Mouse (Mus musculus) gastrocnemius, postnatal 25 days (tissue): Measurements from ENCODE around the gene Dpf3. TPM values are rescaled to one million over a fixed set of nuclear protein-coding genes. Genes with fewer than 3 reads are reported as not detected.

Experiments used
- DNase-seq: peaks from one replicate; pipeline ENCODE4 v3.0.0; 2022
- total RNA-seq, 2 experiments: library from RNA; stranded (reverse); gene quantifications; 1 replicate in 1 of 2; 2 replicates in 1 of 2; pipeline ENCODE4 v1.2.3; 2021

Dpf3 gene
- total RNA-seq, 2 experiments from 2014 or later = 17.9 to 22.5 TPM

DNA sequence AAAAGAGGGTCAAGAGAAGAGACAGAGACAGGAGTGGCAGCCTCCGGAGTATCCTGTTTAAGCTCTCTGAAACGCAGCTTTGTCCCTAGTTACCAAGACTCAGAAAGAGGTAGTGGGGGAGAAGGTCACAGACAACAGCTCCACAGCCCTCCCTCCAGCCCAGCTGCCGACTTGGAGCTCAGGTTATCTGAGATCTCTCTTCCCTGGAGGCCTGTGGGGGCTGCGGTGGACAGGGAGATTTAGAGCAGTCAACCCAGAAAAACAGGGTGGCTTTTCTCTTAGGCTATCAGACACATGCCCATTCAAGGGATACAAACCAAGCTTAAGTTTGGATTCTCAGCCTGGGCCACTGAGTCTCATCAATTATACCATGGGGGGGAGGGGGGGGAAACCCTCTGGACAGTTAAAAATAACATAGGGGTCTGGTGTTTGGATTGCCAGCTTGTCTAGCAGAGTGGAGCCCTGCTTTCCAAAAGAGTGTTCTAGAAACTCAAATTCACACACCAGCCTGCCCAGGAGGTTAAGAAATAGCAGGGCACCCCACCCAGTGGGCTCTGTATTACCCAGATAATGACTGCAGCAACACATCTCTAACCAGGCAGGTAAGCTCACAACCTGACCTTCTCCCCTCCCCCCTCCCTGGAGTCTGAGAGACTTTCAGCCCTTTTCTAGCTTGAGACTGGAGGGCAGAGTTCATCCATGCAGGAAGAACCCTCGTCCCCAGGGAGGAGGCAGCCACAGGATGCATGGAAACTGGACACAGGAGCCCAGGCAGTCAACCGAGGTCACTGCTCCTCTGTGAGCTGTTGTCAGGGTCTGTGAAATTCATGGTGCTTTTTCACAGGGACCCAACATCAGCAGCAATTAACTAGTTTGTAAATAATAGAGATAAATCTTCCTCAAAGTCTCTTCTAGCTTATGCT lies 20.7 kb downstream of the Dpf3 start:
- DNase-seq = no peak

DNA sequence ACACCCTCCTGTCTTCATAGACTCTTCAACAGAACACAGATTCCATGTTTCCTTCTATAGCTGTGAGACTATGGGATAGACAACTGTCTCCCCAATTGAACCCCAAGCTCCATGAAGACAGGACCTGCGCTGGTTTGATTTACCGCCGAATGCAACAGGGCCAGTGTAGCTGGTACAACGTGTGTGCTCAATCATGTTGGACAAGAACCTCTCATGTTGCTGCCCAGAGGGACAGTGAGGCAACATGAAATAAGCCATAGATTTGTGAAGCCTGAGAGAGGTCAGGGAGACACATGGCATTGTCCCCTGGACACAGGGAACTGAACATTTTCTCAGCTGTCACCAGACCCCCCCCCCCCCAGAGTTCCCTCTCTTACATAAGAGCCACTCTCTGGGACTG lies 21.5 kb downstream of the Dpf3 start:
- no peak for DNase-seq

DNA sequence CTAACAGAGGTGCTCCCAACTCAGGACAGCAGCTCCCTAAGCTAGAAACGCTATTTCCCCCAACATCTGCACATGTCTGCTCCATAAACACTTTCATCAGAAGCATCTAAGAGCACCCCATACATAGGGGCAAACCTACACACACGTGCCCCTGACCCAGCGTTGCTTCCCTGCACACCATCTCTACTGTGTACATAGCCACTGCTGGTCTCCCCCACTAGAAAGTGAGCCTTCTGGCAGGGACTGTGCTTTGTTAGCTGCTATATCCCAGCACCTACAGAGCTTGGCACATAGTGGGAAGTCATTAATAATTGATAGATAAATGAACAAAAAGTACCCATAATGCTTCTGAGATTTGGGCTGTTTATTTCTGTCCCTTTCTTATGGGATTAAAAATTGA lies 27.2 kb downstream of the Dpf3 start:
- no peak for DNase-seq

DNA sequence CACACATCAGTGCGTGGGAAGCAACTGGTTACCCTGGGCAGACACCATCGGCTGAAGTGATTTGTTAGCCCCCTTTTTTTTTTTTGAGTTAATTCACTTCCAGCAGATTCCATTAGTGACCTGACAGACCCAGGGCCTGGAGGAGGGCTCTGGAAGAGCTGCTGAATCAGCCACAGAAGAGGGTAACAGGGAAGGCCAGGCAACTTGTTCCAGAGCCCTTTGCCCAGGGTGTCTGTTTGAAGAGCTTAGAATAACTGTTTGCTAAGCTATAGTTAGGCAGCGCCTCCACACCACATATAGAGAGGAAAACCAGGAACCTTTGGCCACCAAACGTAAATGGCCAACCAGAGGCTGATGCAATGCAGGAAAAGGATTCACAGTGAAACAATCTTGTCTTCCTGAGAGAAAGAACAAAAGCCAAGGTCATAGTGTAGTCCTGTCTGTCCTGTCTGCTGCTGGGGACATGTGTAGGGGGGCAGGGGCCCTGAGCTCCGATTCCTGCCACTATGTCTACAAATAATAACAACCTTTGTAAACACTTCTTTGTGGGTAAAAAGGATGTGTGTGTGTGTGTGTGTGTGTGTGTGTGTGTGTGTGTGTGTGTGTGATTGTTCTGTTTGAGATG lies 32.7 kb downstream of the Dpf3 start:
- DNase-seq = no peak

DNA sequence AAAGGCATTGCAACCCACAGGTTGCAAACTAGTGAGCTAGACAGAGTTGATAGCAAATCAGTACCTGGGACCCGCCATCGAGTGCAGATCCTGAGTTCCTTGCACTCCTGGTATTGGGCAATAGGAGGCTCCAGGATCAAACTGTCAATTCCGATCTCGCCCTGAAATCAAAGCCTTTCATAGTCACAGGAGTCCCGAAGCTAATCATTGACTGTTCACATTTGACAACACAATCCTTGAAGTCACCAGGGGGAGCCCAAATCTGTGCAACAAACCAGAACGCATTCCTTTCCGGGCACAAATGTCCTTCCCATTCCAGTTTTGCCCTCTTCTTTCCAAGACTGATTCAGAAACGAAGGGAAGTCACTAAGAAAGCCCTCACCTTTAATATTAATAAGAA lies 35.7 kb downstream of the Dpf3 start:
- DNase-seq = no peak

DNA sequence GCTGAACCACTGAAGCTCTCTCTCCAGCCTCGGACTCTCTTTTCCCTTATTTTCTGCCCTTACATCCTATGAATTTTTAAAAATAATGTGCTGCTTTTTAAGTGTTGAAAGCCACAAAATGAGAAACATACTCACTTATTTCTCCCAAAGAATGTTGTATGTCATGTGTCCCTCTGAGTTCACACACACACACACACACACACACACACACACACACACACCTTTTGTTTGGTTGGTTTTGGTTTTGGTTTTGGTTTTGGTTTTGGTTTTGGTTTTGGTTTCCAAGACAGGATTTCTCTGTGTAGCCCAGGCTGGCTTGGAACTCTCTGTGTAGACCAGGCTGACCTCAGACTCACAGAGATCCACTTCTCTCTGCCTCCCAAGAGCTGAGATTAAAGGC lies 37.0 kb downstream of the Dpf3 start:
- no peak for DNase-seq

DNA sequence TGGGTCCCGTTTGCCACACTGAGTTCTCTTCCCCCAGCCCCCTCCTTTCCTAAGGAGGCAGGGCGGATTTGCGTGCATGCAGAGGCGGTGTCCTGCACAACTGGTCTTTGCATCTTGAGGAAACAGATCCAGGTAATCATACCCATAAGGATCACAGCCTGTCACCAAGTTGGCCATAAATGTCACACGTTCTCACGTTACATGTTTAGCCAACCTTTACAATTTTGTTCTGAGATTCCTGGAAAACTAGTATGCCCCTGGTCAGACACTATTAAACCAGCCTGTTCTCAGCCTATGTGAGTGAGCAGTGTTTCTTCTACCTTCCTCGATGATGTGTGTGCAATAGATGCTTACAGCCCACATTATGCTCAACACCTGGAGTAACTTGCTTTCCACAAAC lies 38.3 kb downstream of the Dpf3 start:
- DNase-seq = no peak

DNA sequence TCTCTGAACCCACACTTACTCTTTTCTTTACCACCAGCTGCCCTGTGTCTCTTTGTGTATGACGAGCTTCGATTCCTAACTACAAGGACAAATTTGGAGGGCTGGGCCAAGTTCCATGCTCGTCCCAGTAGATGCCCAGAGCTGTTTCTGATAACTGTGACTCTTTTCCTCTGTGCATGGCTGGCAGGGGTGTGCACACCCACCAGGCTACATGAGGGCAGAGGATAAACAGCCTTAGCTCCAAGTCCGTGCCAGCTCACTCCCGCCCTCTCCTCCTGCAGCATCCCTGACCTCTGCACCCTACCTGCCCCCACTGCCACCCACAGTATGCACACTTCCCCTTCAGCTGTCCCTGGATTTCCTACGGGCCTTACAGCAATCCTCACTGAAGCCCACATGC lies 41.9 kb downstream of the Dpf3 start:
- DNase-seq = no peak

DNA sequence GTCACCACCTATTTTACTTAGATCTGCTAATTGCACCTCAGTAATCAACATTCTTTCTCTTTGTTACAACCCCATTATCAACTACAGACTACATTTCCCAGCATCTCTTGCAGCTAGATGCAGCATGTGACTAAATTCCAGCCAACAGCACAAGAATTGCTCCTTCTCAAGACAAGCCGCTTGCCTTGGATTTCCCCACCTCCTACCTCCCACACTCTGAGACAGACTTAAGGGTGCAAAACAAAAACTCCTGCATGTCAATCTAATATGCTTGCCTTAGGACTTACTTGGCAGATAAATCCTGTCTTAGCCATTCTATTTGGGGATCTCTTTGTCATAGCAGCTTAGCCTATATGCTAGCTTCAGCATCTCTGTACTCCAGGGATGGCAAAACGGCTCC lies 43.1 kb downstream of the Dpf3 start:
- no peak for DNase-seq

DNA sequence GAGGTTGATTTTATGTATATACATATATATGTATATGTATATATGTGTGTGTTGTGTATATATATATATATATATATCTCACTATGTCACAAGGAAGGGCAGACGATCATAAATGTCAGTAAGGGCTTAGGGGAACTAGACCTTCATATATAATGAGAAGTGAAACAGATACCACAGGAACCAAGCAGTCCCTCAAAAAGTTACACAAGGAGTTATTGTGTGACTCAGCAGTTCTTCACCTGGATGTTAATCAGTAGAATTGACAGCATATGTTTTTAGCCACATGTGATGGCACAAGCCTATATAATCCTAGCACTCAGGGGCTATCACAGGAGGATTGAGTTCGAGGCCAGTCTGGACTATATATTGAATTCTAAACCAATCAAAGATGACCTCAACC lies 49.5 kb downstream of the Dpf3 start:
- no peak for DNase-seq

DNA sequence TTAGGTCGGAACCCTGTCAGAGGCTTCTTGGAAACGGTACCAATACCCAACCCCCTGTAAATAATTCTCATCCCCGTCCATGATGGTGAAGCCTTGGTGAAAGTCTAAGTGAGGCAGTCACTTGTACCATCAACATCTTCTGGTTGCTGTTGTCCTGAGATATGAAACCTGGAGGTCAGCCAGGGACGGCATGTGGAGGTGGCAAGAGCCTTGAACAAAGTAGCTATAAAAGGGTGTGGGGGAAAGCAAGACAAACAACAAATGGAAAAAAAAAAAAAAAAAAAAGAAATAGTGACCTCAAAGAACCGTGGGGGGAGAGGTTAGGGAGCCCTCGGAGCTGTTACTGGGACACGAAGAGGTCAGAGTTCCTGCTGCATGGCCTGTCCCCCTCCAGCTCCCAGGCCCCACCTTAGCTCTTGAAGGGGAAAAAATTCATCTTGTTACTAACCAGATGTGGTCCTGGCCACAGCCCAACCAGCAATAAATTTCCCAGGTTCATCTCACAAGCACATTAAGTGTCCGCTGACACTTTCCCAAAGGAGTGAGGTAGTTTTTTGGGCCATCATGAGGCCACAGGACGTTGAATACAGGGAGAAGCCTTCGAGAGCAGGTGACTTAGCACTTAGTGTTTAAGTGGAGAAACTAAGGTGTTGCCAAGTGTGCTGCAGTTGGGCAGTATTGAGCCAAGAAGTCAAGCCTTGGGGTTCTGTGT lies 53.4 kb downstream of the Dpf3 start:
- no peak for DNase-seq

DNA sequence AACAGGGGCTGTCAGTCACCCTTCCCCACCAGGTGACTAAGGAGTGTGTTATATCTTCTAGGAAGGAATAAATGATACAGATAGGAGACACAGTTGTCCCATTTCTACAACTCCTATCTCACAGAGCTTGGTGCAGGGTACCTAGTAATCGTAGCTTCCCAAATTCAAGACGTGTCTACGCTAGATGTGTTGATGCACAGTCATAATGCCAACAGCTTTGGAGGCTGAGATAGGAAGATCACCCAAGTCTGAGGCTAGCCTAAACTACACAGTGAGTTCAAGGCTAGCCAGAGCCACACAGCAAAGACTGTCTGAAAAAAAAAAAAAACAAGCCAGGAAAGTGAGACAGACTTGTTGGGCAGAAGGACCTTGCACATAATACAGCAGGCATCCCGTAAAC lies 54.1 kb downstream of the Dpf3 start:
- DNase-seq = no peak

DNA sequence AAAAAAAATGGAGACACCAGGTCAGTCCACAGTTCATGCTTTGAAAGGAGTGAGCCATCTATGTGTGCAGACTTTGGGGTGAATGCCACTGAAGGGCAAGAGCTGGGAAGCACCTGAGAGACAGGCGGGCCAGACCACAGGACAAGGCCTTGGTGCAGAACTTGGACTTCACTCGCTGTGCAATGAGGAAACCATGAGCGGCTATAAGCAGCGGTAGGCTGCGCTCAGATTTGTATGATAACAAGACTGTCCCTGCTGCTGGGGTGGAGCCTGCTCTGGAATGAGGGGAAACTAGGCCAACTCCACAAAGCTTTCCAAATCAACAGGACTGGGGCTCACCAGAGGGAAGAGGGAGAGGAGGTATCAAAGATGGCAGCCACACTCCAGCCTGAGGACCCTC lies 57.3 kb downstream of the Dpf3 start:
- no peak for DNase-seq

DNA sequence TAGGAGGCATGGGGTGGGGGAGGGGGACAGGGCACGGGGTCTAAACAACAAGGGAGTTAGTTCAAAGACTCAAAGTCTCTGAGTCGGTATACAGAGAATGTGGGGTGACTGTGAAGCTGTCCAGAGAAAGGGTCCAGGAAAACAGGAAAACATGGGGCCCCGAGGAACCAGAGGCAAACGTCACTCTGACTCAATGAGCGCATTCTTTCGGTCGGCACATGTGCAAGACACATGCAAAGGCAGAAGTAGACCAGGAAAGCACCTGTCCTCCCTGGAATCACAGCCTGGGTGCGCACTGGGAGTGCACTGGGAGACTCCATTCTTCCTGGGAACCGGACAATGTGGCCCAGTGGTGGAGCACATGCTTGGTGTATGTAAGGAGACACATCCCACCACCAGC lies 59.5 kb downstream of the Dpf3 start:
- no peak for DNase-seq

DNA sequence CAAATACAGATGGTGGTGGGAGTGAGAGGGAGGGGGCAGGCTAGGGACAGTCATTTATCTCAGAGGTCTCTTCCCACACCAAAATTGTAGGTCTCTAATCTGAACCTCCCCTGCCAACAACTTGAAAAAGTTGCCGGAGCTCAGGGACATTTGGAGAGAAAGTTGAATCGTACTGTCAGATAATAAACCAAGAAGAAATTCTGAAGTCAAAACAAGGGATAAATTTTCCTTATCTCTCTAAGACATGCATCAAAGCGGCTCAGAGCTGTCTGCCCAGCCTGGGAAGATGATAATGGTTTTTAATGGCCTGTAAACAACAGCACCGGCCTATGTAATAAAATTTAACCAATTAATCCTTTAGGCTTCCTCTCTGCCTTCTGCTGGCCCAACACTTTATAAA lies 59.9 kb downstream of the Dpf3 start:
- no peak for DNase-seq

DNA sequence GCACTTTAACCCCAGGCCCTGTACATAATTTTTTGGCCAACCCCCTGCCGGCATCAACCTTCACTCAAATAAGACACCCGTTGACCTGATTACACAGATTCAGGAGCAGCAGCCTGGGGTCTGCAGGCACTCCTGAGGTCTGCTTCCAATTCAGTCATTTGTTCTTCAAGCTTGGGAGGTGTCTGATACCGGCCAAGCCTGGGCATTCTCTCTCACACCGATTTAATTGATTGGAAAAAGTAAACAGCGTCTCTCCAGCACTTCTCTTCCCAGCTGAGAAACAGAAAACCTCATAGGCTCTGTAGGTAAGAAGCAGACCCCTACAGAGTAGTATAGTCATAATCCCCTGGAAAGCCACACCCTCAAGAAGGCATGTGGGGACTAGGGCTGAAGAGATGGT lies 61.2 kb downstream of the Dpf3 start:
- DNase-seq = no peak

DNA sequence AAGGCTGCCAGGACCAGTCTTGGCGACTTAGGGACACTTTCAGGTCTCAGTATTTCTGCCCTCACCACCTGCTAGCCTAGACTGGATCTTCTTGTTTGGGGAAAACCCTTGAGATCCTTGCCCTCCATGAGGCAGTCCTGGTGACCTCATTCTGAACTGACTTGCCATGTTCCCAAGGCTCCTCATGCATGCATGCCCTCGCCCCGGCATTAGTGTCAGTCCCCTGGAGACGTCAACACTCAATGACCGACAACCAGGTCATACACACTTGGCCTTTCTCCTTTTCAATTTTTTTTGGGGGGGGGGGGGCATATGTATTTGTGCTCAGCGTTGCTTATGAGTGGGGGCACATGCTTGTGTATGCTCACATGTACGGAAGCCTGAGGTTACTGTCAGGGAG lies 61.8 kb downstream of the Dpf3 start:
- DNase-seq = no peak

DNA sequence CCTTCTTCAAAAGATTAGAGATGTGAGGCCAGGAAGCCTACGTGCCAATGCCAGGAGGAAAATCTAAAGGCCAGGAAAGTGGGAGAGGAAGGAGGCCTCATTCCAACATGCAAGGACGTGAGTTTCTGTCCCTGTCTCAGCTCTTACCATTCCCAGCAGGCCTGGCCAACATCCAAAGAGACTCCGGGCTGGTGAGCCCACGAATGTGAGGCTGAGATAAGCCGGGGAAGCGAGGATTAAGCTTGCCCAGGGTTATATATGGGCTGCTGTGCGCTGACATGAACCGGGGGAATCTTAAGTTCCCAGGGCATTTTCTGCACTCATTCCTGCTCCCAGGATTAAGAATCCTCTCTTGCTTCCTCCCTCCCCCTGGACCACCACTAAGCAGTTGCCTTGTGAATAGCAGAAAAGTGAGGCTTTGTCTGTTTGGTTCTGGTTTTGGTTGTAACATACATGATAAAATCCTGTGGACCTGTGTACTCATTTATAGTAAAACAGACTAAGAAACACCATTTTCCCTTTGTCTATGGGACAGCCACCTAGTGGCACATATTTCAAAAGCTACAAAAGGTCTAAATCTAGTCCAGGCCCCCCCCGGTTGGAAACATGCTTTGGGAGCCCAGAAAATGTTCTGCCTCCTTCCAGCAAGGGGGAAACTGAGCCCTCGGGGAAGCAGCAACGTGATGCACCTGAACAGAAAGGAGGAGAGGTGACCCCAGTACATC lies 62.6 kb downstream of the Dpf3 start:
- DNase-seq = no peak

DNA sequence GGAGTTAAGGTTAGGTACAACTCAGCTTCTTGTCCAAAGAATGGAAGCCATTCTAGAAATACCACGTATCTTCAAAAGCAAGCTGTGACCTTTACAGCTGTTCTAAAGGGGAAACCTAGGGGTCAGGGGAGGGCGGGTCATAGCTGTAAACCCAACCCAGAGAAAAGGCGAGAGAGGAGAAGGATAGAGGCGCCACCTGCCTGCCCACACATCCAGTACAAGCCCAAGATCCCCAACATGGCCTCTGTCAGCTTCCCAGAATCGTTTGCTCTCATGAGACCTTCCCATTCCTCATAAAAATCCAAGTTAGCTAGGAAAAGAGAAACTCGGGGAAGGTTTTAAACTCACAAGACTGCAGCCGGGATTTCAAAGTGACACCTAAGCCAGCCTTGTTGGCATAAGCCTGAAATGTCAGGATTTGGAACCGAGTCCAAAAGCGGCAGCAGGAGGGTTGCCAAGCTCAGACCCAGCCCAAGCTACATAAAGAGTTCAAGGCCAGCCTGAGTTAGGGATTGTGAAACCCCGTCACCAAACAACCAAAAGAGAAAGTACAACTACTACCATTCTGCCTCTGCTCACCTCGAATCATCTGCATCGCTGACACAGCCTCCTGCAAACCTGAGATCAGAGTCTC lies 63.3 kb downstream of the Dpf3 start:
- DNase-seq = no peak

DNA sequence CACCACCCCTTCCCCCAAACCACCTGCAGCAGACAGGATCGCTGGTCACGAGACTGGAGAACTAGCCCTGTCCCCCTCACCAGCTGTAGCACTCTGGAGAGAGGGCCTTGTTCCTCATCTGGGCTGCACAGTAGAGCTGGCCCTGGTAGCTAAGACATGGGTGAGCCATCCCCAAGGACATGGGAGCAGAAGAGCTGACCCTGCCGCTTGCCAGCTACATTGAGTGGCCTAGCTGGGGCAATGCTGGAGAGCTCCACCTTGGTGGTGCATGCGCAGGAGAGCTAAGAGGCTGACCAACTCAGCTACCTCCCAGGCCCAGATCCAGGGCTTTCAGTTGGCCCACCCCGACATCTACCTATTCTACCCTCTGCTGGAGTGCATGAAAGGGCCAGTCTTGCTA lies 67.2 kb downstream of the Dpf3 start:
- DNase-seq = no peak

DNA sequence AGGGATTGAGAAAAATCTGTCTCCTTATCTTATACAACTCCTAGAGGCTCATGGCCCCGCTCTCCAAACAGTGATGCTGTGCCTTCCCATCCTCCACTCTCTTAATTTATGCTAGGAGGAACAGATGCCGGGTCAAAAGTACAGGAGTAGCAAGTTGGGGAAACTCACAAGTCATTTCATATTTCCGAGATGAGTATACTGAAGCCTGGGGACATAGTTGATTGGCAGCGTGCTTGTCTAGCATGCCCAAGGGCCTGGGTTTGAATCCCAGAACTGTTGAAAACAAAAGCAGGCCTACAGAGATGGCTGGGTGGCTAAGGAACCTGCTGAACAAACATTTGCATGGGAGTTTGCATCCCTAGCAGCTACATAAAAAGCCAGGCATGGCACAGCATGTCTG lies 72.3 kb downstream of the Dpf3 start:
- DNase-seq = no peak

DNA sequence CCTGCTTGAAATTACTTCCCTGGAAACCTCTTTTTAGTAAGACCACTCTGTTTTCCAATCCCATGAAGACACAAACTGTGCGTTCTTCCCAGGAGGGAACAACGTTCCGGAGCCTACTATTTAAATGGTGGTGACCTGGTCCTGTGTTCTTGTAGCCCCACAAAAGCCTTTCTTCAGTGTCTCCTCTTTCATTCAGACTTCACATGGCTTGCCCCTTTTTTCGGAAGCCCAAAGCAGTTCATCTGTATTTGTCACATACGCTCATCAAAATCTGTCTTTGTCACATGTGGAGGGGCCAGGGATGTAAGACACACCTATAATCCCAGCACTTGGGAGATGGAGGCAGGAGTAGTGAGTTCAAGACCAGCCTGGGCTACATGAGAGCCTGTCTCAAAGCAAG lies 73.8 kb downstream of the Dpf3 start:
- no peak for DNase-seq
